Mouse (Mus musculus): Measurements from ENCODE around the gene Slc1a7.

- TF ChIP-seq CTCF (IDR thresholded peaks at IDR 0.05; ENCODE audit: extremely low read depth, insufficient read depth, insufficient read length, insufficient replicate concordance) (no peak), POLR2A (IDR thresholded peaks at IDR 0.05; ENCODE audit: low read depth, low read length) (no peak)
Measured at GRCm38 (mm10) chr4:108045136-108046107, 77.3 kb downstream of the Slc1a7 start.

Measured in spleen, adult 2 months (tissue).